11 mouse cellular contexts compared by ENCODE assay signal in the genomic region with DNA sequence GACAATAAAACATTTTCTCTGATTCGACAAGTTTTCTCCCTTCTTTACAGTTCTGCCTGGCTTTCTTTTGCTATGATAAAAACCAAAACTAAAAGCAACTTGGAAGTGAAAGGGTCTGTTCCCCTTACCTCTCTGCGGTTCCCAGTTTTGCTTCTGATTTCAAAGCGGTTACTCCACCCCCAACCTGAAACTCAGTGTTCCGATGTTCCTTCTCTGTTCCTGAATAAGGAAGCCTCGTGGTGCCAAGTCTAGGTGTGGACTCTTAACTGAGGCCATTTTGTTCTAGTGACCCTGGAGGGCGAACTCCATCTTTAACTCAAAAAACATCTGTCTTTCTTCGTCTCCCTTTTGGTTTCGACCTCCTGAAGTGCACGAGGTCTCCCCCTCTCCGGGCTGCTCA. TPM values are rescaled to one million over a fixed set of nuclear protein-coding genes. Genes with fewer than 3 reads are reported as not detected.
DNase-seq lines count a peak whose midpoint lies in the region; ATAC-seq and TF ChIP-seq lines count a peak whose summit lies in the region.
"Had no signal": no experiment of that assay in that cellular context is flagged by ENCODE, and none has a peak within 500 bp of the region (broad histone marks: within the 10 kb centered on the region; RNA-seq: fewer than 3 reads in every experiment).

No protein-coding gene starts in this region.

- no peaks in the 10 kb centered on the region for H3K79me2 ChIP-seq in heart, adult 2 months (replicated peaks; ENCODE audit: control insufficient read depth, insufficient read depth, low read length)

- peak in 1 of 2 experiments; percentile 20 for DNase-seq in heart, adult 2 months
- peak; percentile 17 for DNase-seq in lung, adult 2 months
- no peak for DNase-seq in lung, postnatal 14 days
- no peak for DNase-seq in limb, embryonic 14.5 days (ENCODE audit: low spot score)
- peak; percentile 31 for DNase-seq in stomach, postnatal 0 days (ENCODE audit: low spot score)
- DNase-seq in left cerebral cortex, postnatal 25 days (ENCODE audit: low spot score in 2 of 2) = no peak
- DNase-seq in urinary bladder, adult 2 months (ENCODE audit: low spot score) = no peak
- DNase-seq: gastrocnemius, postnatal 10 days had no signal

- WGBS in heart, adult 2 months = 51% methylated on average over 10 of the region's 10 CpGs
- 60% methylated on average over 10 of the region's 10 CpGs for WGBS in heart, embryonic 11.5 days (ENCODE audit: insufficient replicate concordance)
- whole genome bisulfite sequencing in lung, adult 2 months = 53% methylated on average over 10 of the region's 10 CpGs
- 45% methylated on average over 10 of the region's 10 CpGs for WGBS in limb, embryonic 14.5 days
- WGBS in stomach, postnatal 0 days = 51% methylated on average over 10 of the region's 10 CpGs

- H3K27ac ChIP-seq in heart, adult 2 months = peak overlapping the region; percentile 12
- no peak overlapping the region for H3K27ac ChIP-seq in heart, embryonic 11.5 days (ENCODE audit: low read depth, low read length)
- no peak overlapping the region for H3K27ac ChIP-seq in limb, embryonic 14.5 days (replicated peaks; ENCODE audit: low read depth, low read length)
- peak overlapping the region; percentile 50 for H3K27ac ChIP-seq in stomach, postnatal 0 days (replicated peaks)
- H3K27ac ChIP-seq: neural tube, embryonic 12.5 days had no signal

- peak overlapping the region; percentile 22; the same call in 1 of the 2 replicates for H3K4me3 ChIP-seq in heart, adult 2 months
- H3K4me3 ChIP-seq in heart, embryonic 11.5 days (ENCODE audit: low read depth, low read length) = no peak overlapping the region
- H3K4me3 ChIP-seq in lung, adult 2 months (replicated peaks; ENCODE audit: extremely low read depth, low read depth, low read length) = no peak overlapping the region
- no peak overlapping the region for H3K4me3 ChIP-seq in limb, embryonic 14.5 days (replicated peaks; ENCODE audit: low read length)
- no peak overlapping the region for H3K4me3 ChIP-seq in stomach, postnatal 0 days (ENCODE audit: low read depth, low read length)
- H3K4me3 ChIP-seq: erythroblast, embryonic 14.5 days; neural tube, embryonic 12.5 days had no signal

- no peak overlapping the region for H3K4me2 ChIP-seq in heart, embryonic 11.5 days
- H3K4me2 ChIP-seq in limb, embryonic 14.5 days (replicated peaks; ENCODE audit: low read depth, low read length, severe bottlenecking) = peak overlapping the region; percentile 24
- peak overlapping the region; percentile 28 for H3K4me2 ChIP-seq in stomach, postnatal 0 days (replicated peaks; ENCODE audit: low read depth)
- H3K4me2 ChIP-seq: neural tube, embryonic 12.5 days had no signal

- no peaks in the 10 kb centered on the region; the same call in 1 of the 2 replicates for H3K4me1 ChIP-seq in heart, adult 2 months (ENCODE audit: control insufficient read depth, insufficient read depth, low read length)
- no peaks in the 10 kb centered on the region for H3K4me1 ChIP-seq in heart, embryonic 11.5 days (ENCODE audit: control insufficient read depth, insufficient read depth, low read length)
- no peaks in the 10 kb centered on the region for H3K4me1 ChIP-seq in lung, adult 2 months (ENCODE audit: control insufficient read depth, insufficient read depth, low read length)
- H3K4me1 ChIP-seq in limb, embryonic 14.5 days (ENCODE audit: control insufficient read depth, insufficient read depth, low read length) = peaks cover 5% of the 10 kb centered on the region; the same call in 1 of the 2 replicates
- no peaks in the 10 kb centered on the region for H3K4me1 ChIP-seq in stomach, postnatal 0 days (replicated peaks; ENCODE audit: control insufficient read depth, insufficient read depth)
- H3K4me1 ChIP-seq: neural tube, embryonic 12.5 days had no signal

- no peaks in the 10 kb centered on the region for H3K36me3 ChIP-seq in heart, adult 2 months (ENCODE audit: control insufficient read depth, insufficient read depth, low read length)
- H3K36me3 ChIP-seq in heart, embryonic 11.5 days (ENCODE audit: control insufficient read depth, insufficient read depth, low read length) = no peaks in the 10 kb centered on the region
- no peaks in the 10 kb centered on the region for H3K36me3 ChIP-seq in limb, embryonic 14.5 days (ENCODE audit: control insufficient read depth, insufficient read depth, low read length)
- H3K36me3 ChIP-seq in stomach, postnatal 0 days (ENCODE audit: control insufficient read depth, insufficient read depth, low read length) = no peaks in the 10 kb centered on the region
- H3K36me3 ChIP-seq: neural tube, embryonic 12.5 days had no signal

- no peak for ATAC-seq in heart, embryonic 11.5 days (replicated peaks; ENCODE audit: insufficient number of reproducible peaks, low FRiP score, low TSS enrichment)
- no peak for ATAC-seq in limb, embryonic 14.5 days (ENCODE audit: low FRiP score, low read depth)
- peak; percentile 79; the same call in 1 of the 2 replicates for ATAC-seq in stomach, postnatal 0 days (ENCODE audit: low FRiP score, low TSS enrichment)

- no peak for TF ChIP-seq POLR2A in heart, adult 2 months (IDR thresholded peaks at IDR 0.05; ENCODE audit: insufficient read depth, low read depth, low read length)
- no peak for TF ChIP-seq POLR2A in lung, adult 2 months (IDR thresholded peaks at IDR 0.05; ENCODE audit: borderline replicate concordance, extremely low read depth, low read depth, low read length)
- TF ChIP-seq POLR2A in limb, embryonic 14.5 days (IDR thresholded peaks at IDR 0.05; ENCODE audit: borderline replicate concordance, extremely low read depth, insufficient read depth, insufficient read length) = no peak

- intact Hi-C loops in heart, adult 2 months (cut with DNase I) = no loop called here
- intact Hi-C loops in left cerebral cortex, postnatal 25 days (cut with DNase I) = no loop called here

- no peak for TF ChIP-seq EP300 in heart, adult 2 months (IDR thresholded peaks at IDR 0.05; ENCODE audit: insufficient read depth, low read depth, low read length)
- TF ChIP-seq EP300 in stomach, postnatal 0 days (optimal IDR thresholded peaks at IDR 0.05) = peak; percentile 26

- H3K9me3 ChIP-seq in heart, embryonic 11.5 days (replicated peaks; ENCODE audit: control insufficient read depth, low read length) = no peaks in the 10 kb centered on the region
- H3K9me3 ChIP-seq in limb, embryonic 14.5 days (ENCODE audit: control insufficient read depth, low read length) = no peaks in the 10 kb centered on the region
- no peaks in the 10 kb centered on the region for H3K9me3 ChIP-seq in stomach, postnatal 0 days (ENCODE audit: control insufficient read depth, low read length)
- H3K9me3 ChIP-seq: neural tube, embryonic 12.5 days had no signal

- TF ChIP-seq CTCF in heart, adult 2 months (IDR thresholded peaks at IDR 0.05) = no peak
- no peak for TF ChIP-seq CTCF in lung, adult 2 months (IDR thresholded peaks at IDR 0.05; ENCODE audit: insufficient read depth, low read length)
- no peak for TF ChIP-seq CTCF in stomach, postnatal 0 days (IDR thresholded peaks at IDR 0.05; ENCODE audit: low read depth)

- H3K9ac ChIP-seq in heart, adult 2 months (ENCODE audit: low read depth, low read length) = no peak overlapping the region
- H3K9ac ChIP-seq in heart, embryonic 11.5 days (ENCODE audit: low read depth, low read length) = no peak overlapping the region
- H3K9ac ChIP-seq in limb, embryonic 14.5 days (ENCODE audit: low read depth, low read length, severe bottlenecking) = no peak overlapping the region; the same call in 1 of the 2 replicates
- no peak overlapping the region for H3K9ac ChIP-seq in stomach, postnatal 0 days (ENCODE audit: low read length)
- H3K9ac ChIP-seq: neural tube, embryonic 12.5 days had no signal

- no peaks in the 10 kb centered on the region for H3K27me3 ChIP-seq in heart, adult 2 months (ENCODE audit: control insufficient read depth, insufficient read depth, low read length)
- H3K27me3 ChIP-seq in heart, embryonic 11.5 days (ENCODE audit: control insufficient read depth, insufficient read depth, low read length) = no peaks in the 10 kb centered on the region
- H3K27me3 ChIP-seq in limb, embryonic 14.5 days (ENCODE audit: control insufficient read depth, insufficient read depth, low read length) = no peaks in the 10 kb centered on the region
- H3K27me3 ChIP-seq in stomach, postnatal 0 days (ENCODE audit: control insufficient read depth, insufficient read depth, low read length) = no peaks in the 10 kb centered on the region
- H3K27me3 ChIP-seq: neural tube, embryonic 12.5 days had no signal

RNA-seq across cellular contexts. Expression of a gene that starts 54.4 kb away (rescaled TPM):
- 10 to 100 TPM in 1 of 2 experiments, 1 to 10 TPM in 1; 10.0 to 11.1 TPM for total RNA-seq in heart, adult 2 months (2021)
- polyA plus RNA-seq in heart, adult 2 months (2012; rRNA removed) = 8.6 and 10.2 TPM in 2 replicates
- 15.3 and 25.2 TPM in 2 replicates for polyA plus RNA-seq in heart, embryonic 11.5 days (2014; fragmentation: Nextera tagmentation; extraction: Ambion mirVana)
- polyA plus RNA-seq in lung, adult 2 months (2012; rRNA removed) = 33.9 and 40.2 TPM in 2 replicates
- polyA plus RNA-seq in limb, embryonic 14.5 days (2012; rRNA removed) = 20.8 and 26.5 TPM in 2 replicates
- 20.4 and 21.2 TPM in 2 replicates for polyA plus RNA-seq in limb, embryonic 14.5 days (2014; fragmentation: Nextera tagmentation; extraction: Ambion mirVana)
- 7.6 and 8.0 TPM in 2 replicates for polyA plus RNA-seq in stomach, postnatal 0 days (2015; fragmentation: Nextera tagmentation; extraction: Ambion mirVana)
- total RNA-seq in left cerebral cortex, postnatal 25 days (2021) = 10 to 100 TPM; 19.5 to 20.6 TPM
- 11.4 and 12.0 TPM in 2 replicates for polyA plus RNA-seq in urinary bladder, adult 2 months (2012; rRNA removed)
- polyA plus RNA-seq: erythroblast, embryonic 14.5 days had no signal

Comparison
In these comparisons a context has a peak if more than half of its experiments do, and no peak if none do; other contexts are left out.
1. DNase-seq: peak in lung, adult 2 months (single experiment) and stomach, postnatal 0 days (single experiment); none in lung, postnatal 14 days (single experiment), limb, embryonic 14.5 days (single experiment), left cerebral cortex, postnatal 25 days (0 of 2) and urinary bladder, adult 2 months (single experiment).
2. H3K27ac ChIP-seq: peak in heart, adult 2 months (single experiment) and stomach, postnatal 0 days (single experiment); none in heart, embryonic 11.5 days (single experiment) and limb, embryonic 14.5 days (single experiment).